Mouse (Mus musculus) midbrain, embryonic 12.5 days (tissue): ENCODE results near the gene Gm36245. TPM values are rescaled to one million over a fixed set of nuclear protein-coding genes. Genes with fewer than 3 reads are reported as not detected.
"Not testable (repeated sequence)": the region's sequence is repeated elsewhere in the genome, so short reads cannot be mapped to it uniquely, and the experiment has no call there.

Experiments used
- ATAC-seq: fragments of 200-750 bp; cut with Nextera tagmentation; 2 replicates; pipeline ENCODE4 v1.8.0; 2017; ENCODE audit warnings: low read depth, moderate TSS enrichment, moderate library complexity; ENCODE audit not compliant: low FRiP score
- H3K27ac ChIP-seq: fragments of 300-500 bp; sonication (generic); replicated peaks from 2 replicates; pipeline ENCODE4 v1.5.1; 2016; ENCODE audit warnings: mild to moderate bottlenecking
- H3K27me3 ChIP-seq: fragments of 300-500 bp; sonication (generic); 2 replicates; pipeline ENCODE4 v1.6.1; 2016; ENCODE audit warnings: mild to moderate bottlenecking
- H3K36me3 ChIP-seq: fragments of 300-500 bp; sonication (generic); 2 replicates; pipeline ENCODE4 v1.6.1; 2016
- H3K4me1 ChIP-seq: fragments of 300-500 bp; sonication (generic); 2 replicates; pipeline ENCODE4 v1.6.1; 2016
- H3K4me2 ChIP-seq: fragments of 300-500 bp; sonication (generic); replicated peaks from 2 replicates; pipeline ENCODE4 v1.6.1; 2016; ENCODE audit warnings: mild to moderate bottlenecking, moderate library complexity
- H3K4me3 ChIP-seq: fragments of 300-500 bp; sonication (generic); 2 replicates; pipeline ENCODE4 v1.5.1; 2016; ENCODE audit warnings: mild to moderate bottlenecking
- H3K9ac ChIP-seq: fragments of 300-500 bp; sonication (generic); replicated peaks from 2 replicates; pipeline ENCODE4 v1.6.1; 2016; ENCODE audit warnings: mild to moderate bottlenecking, moderate library complexity
- H3K9me3 ChIP-seq: fragments of 300-500 bp; sonication (generic); 2 replicates; pipeline ENCODE4 v1.6.1; 2016; ENCODE audit warnings: mild to moderate bottlenecking
- WGBS: fragments of 180-500 bp; shearing (Covaris S2); methylation state at CpG from one replicate; pipeline ENCODE4 v1.1.7; 2016; 5-methylcytosine and 5-hydroxymethylcytosine counted together
- polyA plus RNA-seq: library from polyadenylated mRNA; unstranded; fragments of >200 nt; fragmentation: Nextera tagmentation; extraction: Ambion mirVana; gene quantifications from 2 replicates; pipeline ENCODE4 v1.2.1, GENCODE M21; 2016

Gene Gm36245
- polyA plus RNA-seq, 1 experiment from 2014 or later = not detected

DNA sequence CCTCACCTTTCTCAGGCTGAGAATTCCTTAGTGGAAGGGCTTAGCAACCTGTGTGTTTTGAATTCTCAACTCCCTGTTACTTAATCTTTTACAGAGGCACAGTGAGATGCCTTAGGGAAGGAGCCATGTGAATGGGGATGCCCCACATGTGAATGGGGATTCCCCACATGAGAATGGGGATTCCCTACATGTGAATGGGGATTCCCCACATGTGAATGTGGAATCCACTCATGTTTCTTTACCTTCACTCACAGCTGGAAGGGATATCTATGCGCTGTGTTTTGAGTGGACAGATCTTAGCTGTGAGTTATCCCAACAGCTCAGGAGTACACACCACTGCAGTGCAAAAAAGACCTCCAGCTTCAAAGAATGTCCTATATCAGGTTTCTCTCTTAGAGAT is 25.7 kb downstream of the Gm36245 start:
- no peaks in the 10 kb centered on the region for H3K36me3 ChIP-seq
- H3K27me3 ChIP-seq = no peaks in the 10 kb centered on the region
- H3K9me3 ChIP-seq = no peaks in the 10 kb centered on the region
- no peaks in the 10 kb centered on the region for H3K4me1 ChIP-seq
- WGBS = 94% methylated on average over 1 of the region's 1 CpGs
- no peak for ATAC-seq
- no peak overlapping the region for H3K27ac ChIP-seq
- H3K4me3 ChIP-seq = no peak overlapping the region
- H3K9ac ChIP-seq = no peak overlapping the region
- H3K4me2 ChIP-seq = no peak overlapping the region

DNA sequence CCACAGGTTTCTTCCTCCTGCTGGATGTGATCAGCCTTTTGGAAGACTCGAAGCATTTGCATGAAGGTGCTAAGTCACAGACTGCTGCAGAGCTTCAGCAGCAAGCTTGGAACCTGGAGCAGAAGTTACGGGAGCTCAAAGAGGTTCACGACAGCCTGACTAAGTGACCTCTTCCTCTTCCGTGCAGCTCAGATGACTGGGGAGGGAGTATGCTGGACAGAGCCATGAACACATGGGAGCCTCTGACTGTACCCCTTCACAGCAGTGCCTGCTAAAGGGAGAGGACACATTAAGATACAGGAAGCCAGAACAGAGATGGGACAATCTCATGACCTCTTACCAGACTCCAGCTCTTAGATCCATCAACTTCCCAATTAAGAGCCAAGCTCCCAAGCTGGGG is 27.4 kb downstream of the Gm36245 start:
- not testable (repeated sequence) for H3K27me3 ChIP-seq, H3K27ac ChIP-seq, H3K9ac ChIP-seq, H3K4me2 ChIP-seq, H3K4me1 ChIP-seq, H3K4me3 ChIP-seq, H3K9me3 ChIP-seq, ATAC-seq, H3K36me3 ChIP-seq
- WGBS = 81% methylated on average over 4 of the region's 4 CpGs

DNA sequence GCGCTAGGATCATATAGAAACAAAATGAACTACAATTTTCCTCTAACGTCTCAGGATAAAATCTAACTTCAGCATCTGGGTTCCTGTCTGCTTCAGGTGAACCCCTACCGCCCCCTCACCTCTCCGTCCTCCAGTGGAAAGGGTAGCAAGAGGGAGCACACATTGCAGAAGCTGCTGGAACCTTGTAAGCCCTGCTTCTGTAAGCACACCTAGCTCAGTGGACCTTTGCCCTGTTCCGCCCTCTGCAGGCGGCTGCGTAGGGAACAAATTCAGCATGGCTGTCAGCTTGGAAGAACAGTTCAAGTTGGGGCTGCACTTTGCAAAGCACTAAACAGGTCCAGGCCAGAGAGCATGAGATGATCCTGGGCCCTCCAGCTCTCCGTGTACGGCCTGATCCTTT is 29.6 kb downstream of the Gm36245 start:
- ATAC-seq, H3K36me3 ChIP-seq, H3K9ac ChIP-seq, H3K4me1 ChIP-seq, H3K4me3 ChIP-seq, H3K27me3 ChIP-seq, H3K27ac ChIP-seq, H3K9me3 ChIP-seq, H3K4me2 ChIP-seq: not testable (repeated sequence)
- 60% methylated on average over 9 of the region's 9 CpGs for WGBS

DNA sequence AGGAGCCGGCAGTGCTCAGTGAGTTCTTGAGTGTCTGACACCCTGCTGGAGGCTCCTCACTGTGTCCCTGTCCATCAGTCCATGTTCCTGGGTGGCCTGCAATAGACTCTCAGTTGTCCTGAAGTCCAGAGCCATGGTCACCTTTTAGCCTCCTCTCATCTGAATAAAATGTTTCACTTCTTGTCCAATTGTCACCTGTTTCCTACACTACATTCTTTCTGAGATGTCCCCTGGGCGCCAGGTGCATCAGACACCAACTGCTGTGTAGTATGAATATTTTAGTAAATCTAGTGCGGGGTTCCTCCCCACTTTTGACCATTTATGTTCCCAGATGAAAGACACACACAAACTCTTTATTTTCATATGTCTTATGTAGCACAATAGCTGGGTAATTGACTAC is 30.8 kb downstream of the Gm36245 start:
- not testable (repeated sequence) for H3K4me1 ChIP-seq, ATAC-seq, H3K27ac ChIP-seq, H3K27me3 ChIP-seq, H3K4me2 ChIP-seq, H3K9me3 ChIP-seq, H3K36me3 ChIP-seq, H3K4me3 ChIP-seq, H3K9ac ChIP-seq
- 86% methylated on average over 3 of the region's 3 CpGs for WGBS

DNA sequence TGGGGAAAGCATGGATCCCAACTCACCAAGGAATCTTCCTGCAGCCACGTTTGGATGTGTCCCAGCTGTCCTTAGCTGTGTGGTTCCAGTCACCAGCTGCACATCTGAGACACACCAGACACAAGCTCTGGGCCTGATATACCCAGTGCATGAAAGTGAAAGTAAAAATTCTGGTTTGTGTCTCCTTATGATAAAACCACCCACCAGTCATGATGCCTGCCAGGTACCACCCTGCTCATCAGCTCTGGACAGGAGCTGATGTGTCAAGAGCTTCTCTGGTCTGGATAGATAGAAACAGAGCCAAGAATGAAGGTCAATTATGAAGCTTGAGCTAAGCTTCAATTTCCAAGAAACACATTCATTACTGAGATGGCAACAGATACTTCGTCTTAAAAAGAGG is 44.1 kb downstream of the Gm36245 start, which contains the start of gene Apol11b:
TSS of gene Apol11b (minus strand) at position 111 of the 400 bp plus-strand sequence.
- H3K9me3 ChIP-seq, H3K4me3 ChIP-seq, H3K4me2 ChIP-seq, H3K27me3 ChIP-seq, H3K36me3 ChIP-seq, H3K4me1 ChIP-seq, H3K9ac ChIP-seq, H3K27ac ChIP-seq, ATAC-seq: not testable (repeated sequence)
- WGBS = 75% methylated on average over 2 of the region's 2 CpGs

DNA sequence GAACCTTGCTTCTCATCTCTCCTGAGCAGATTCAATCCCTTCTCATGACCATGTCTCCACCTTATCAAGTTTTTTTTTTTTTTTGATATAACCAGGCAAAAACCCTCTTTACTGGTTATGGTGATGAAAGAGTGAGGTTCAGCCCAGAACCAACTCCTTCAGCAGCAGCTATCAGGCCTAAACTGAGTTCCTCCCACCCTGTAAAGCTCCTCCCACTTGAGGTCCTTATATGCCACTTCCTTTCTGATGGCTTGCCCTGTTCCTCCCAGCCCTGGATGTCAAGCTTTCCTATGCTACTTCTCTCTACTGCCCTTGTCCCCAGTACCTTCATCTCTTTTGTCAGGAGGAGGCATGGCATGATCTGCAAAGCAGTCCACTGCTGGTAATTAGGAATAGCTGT is 52.1 kb downstream of the Gm36245 start:
- H3K27me3 ChIP-seq, H3K27ac ChIP-seq, H3K9me3 ChIP-seq, ATAC-seq, H3K4me2 ChIP-seq, H3K36me3 ChIP-seq, H3K9ac ChIP-seq, H3K4me3 ChIP-seq, H3K4me1 ChIP-seq: not testable (repeated sequence)

Other genes starting within 250 kb of the Gm36245 start
- not detected in 2 replicates for gene Apol7a, start 200.1 kb upstream of the Gm36245 start, polyA plus RNA-seq
- gene Apol9a, start 188.1 kb upstream of the Gm36245 start, polyA plus RNA-seq = 0.07 TPM in 1 of 2 replicates, not detected in the other
- not detected in 2 replicates for gene Apol7b, start 151.8 kb upstream of the Gm36245 start, polyA plus RNA-seq
- gene Apol10a, start 122.2 kb upstream of the Gm36245 start, polyA plus RNA-seq = not detected in 2 replicates
- not detected in 2 replicates for gene Apol11a, start 91.0 kb upstream of the Gm36245 start, polyA plus RNA-seq
- not detected in 2 replicates for gene Apol7c, start 65.9 kb upstream of the Gm36245 start, polyA plus RNA-seq
- not detected in 2 replicates for gene 1700025B11Rik, start 37.4 kb upstream of the Gm36245 start, polyA plus RNA-seq
- not detected in 2 replicates for gene Apol10b, start 3.1 kb upstream of the Gm36245 start, polyA plus RNA-seq
- gene Apol11b, start 44.0 kb downstream of the Gm36245 start, polyA plus RNA-seq = 0.11 and 0.25 TPM in 2 replicates
- not detected in 2 replicates for gene Apol7e, start 99.6 kb downstream of the Gm36245 start, polyA plus RNA-seq
- not detected in 2 replicates for gene Apol9b, start 129.8 kb downstream of the Gm36245 start, polyA plus RNA-seq
- 0.22 and 0.40 TPM in 2 replicates for gene Apol8, start 157.7 kb downstream of the Gm36245 start, polyA plus RNA-seq
- 24.9 and 29.1 TPM in 2 replicates for gene Myh9, start 242.9 kb downstream of the Gm36245 start, polyA plus RNA-seq